Mouse (Mus musculus): Measurements from ENCODE around the gene Map1s. TPM values are rescaled to one million over a fixed set of nuclear protein-coding genes. Genes with fewer than 3 reads are reported as not detected.

Map1s gene
- polyA plus RNA-seq, 2 experiments from 2014 or later: 13.8 to 17.2 TPM

- no peak for ATAC-seq
These were observed 44.1 kb downstream of the Map1s start for GRCm38 (mm10) chr8:70949847-70950246.

GRCm38 (mm10) chr8:70960703-70961472 lies 55.2 kb downstream of the Map1s start:
- ATAC-seq: no peak

GRCm38 (mm10) chr8:70964159-70964558 lies 58.4 kb downstream of the Map1s start:
- ATAC-seq: no peak

- ATAC-seq: no peak
These were observed 59.1 kb downstream of the Map1s start for GRCm38 (mm10) chr8:70964861-70965260.

Other genes starting within 250 kb of the Map1s start
- gene Pgpep1, start 245.5 kb upstream of the Map1s start, polyA plus RNA-seq (2017; shearing (Covaris generic)): 1 to 10 TPM; 7.0 to 9.5 TPM
- 10 to 100 TPM; 86.8 to 94.5 TPM for gene Lsm4, start 232.7 kb upstream of the Map1s start, polyA plus RNA-seq (2017; shearing (Covaris generic))
- gene Jund, start 207.0 kb upstream of the Map1s start, polyA plus RNA-seq (2017; shearing (Covaris generic)): 10 to 100 TPM in 1 of 2 experiments, 1 to 10 TPM in 1; 7.6 to 23.3 TPM
- gene Iqcn, start 202.5 kb upstream of the Map1s start, polyA plus RNA-seq (2017; shearing (Covaris generic)): under 1 TPM in 1 of 2 experiments, not detected in 1; 0.07 TPM
- gene Gm3336, start 187.4 kb upstream of the Map1s start, polyA plus RNA-seq (2017; shearing (Covaris generic)): not detected
- gene Pde4c, start 182.2 kb upstream of the Map1s start, polyA plus RNA-seq (2017; shearing (Covaris generic)): under 1 TPM; 0.66 to 0.94 TPM
- gene Rab3a, start 151.3 kb upstream of the Map1s start, polyA plus RNA-seq (2017; shearing (Covaris generic)): 1 to 10 TPM; 7.5 to 9.6 TPM
- gene Mpv17l2, start 145.0 kb upstream of the Map1s start, polyA plus RNA-seq (2017; shearing (Covaris generic)): 10 to 100 TPM; 30.2 to 39.2 TPM
- gene Pik3r2, start 129.2 kb upstream of the Map1s start, polyA plus RNA-seq (2017; shearing (Covaris generic)): 1 to 10 TPM; 4.3 to 4.5 TPM
- 10 to 100 TPM; 15.1 to 17.5 TPM for gene Mast3, start 100.9 kb upstream of the Map1s start, polyA plus RNA-seq (2017; shearing (Covaris generic))
- gene Il12rb1, start 97.5 kb upstream of the Map1s start, polyA plus RNA-seq (2017; shearing (Covaris generic)): 10 to 100 TPM; 13.7 to 24.7 TPM
- 1 to 10 TPM; 3.4 to 3.7 TPM for gene Arrdc2, start 66.2 kb upstream of the Map1s start, polyA plus RNA-seq (2017; shearing (Covaris generic))
- not detected for gene Kcnn1, start 42.7 kb upstream of the Map1s start, polyA plus RNA-seq (2017; shearing (Covaris generic))
- gene Ccdc124, start 32.0 kb upstream of the Map1s start, polyA plus RNA-seq (2017; shearing (Covaris generic)): 10 to 100 TPM; 61.0 to 62.7 TPM
- not detected for gene Slc5a5, start 13.2 kb upstream of the Map1s start, polyA plus RNA-seq (2017; shearing (Covaris generic))
- gene Rpl18a, start 8.5 kb upstream of the Map1s start, polyA plus RNA-seq (2017; shearing (Covaris generic)): over 10,000 TPM in 1 of 2 experiments, 1,000 to 10,000 TPM in 1; 9,999 to 11,110 TPM